Mouse (Mus musculus) hindbrain, postnatal 0 days (tissue): ENCODE results near the gene Maml3. TPM values are rescaled to one million over a fixed set of nuclear protein-coding genes. Genes with fewer than 3 reads are reported as not detected.

Source experiments
- ATAC-seq: fragments of 200-750 bp; cut with Nextera tagmentation; 2 replicates; pipeline ENCODE4 v1.8.0; 2017; ENCODE audit warnings: mild to moderate bottlenecking, moderate TSS enrichment, moderate library complexity
- DNase-seq: peaks from one replicate; pipeline ENCODE4 v3.0.0-alpha.2; 2015; ENCODE audit warnings: low spot score
- H3K27ac ChIP-seq: fragments of 300-500 bp; sonication (generic); 2 replicates; pipeline ENCODE4 v1.5.1; 2014; ENCODE audit warnings: mild to moderate bottlenecking
- H3K27me3 ChIP-seq: fragments of 300-500 bp; sonication (generic); 2 replicates; pipeline ENCODE4 v1.6.1; 2014; ENCODE audit warnings: low read length, mixed read lengths; ENCODE audit not compliant: insufficient read depth
- H3K36me3 ChIP-seq: fragments of 300-500 bp; sonication (generic); 2 replicates; pipeline ENCODE4 v1.6.1; 2014; ENCODE audit warnings: low read length, mixed read lengths; ENCODE audit not compliant: insufficient read depth
- H3K4me1 ChIP-seq: fragments of 300-500 bp; sonication (generic); 2 replicates; pipeline ENCODE4 v1.6.1; 2014; ENCODE audit warnings: antibody characterized with exemption, low read length, mixed read lengths; ENCODE audit not compliant: insufficient read depth
- H3K4me2 ChIP-seq: fragments of 300-500 bp; sonication (generic); 2 replicates; pipeline ENCODE4 v1.6.1; 2014; ENCODE audit warnings: low read depth, mild to moderate bottlenecking, low read length, moderate library complexity, mixed read lengths
- H3K4me3 ChIP-seq: fragments of 300-500 bp; sonication (generic); 2 replicates; pipeline ENCODE4 v1.5.1; 2014; ENCODE audit warnings: low read length
- H3K9ac ChIP-seq: fragments of 300-500 bp; sonication (generic); replicated peaks from 2 replicates; pipeline ENCODE4 v1.6.1; 2014; ENCODE audit warnings: mild to moderate bottlenecking, low read length, moderate library complexity, mixed read lengths
- H3K9me3 ChIP-seq: fragments of 300-500 bp; sonication (generic); 2 replicates; pipeline ENCODE4 v1.6.1; 2016; ENCODE audit warnings: low read length, mixed read lengths
- CTCF ChIP-seq: IDR thresholded peaks from 2 replicates; pipeline ENCODE4 v1.5.1; 2016; ENCODE audit warnings: antibody characterized with exemption, control low read depth, low read depth
- WGBS: fragments of 180-500 bp; shearing (Covaris S2); extraction: QIAGEN DNeasy Blood & Tissue Kit; methylation state at CpG from one replicate; pipeline ENCODE4 v1.1.7; 2014; 5-methylcytosine and 5-hydroxymethylcytosine counted together
- polyA plus RNA-seq: library from polyadenylated mRNA; unstranded; fragments of >200 nt; fragmentation: Nextera tagmentation; extraction: Ambion mirVana; gene quantifications from 2 replicates; pipeline ENCODE4 v1.2.1, GENCODE M21; 2015
- total RNA-seq: library from RNA; depleted of rRNA; stranded (reverse); fragments of >200 nt; gene quantifications from 2 replicates; pipeline ENCODE4 v1.2.3, GENCODE M21; 2014

The Maml3 gene
- total and polyA plus RNA-seq, 2 experiments from 2014 or later = 4.8 to 18.8 TPM

GRCm38 (mm10) chr3:51697931-51698330 lies 406.9 kb downstream of the Maml3 start:
- no peak overlapping the region for H3K27ac ChIP-seq
- no peak overlapping the region for H3K9ac ChIP-seq
- TF ChIP-seq CTCF = no peak
- H3K27me3 ChIP-seq = no peaks in the 10 kb centered on the region
- no peaks in the 10 kb centered on the region for H3K9me3 ChIP-seq
- DNase-seq = no peak
- no peak overlapping the region for H3K4me2 ChIP-seq
- no peaks in the 10 kb centered on the region for H3K36me3 ChIP-seq
- 95% methylated on average over 3 of the region's 3 CpGs for WGBS
- H3K4me3 ChIP-seq = no peak overlapping the region
- H3K4me1 ChIP-seq = peaks cover 18% of the 10 kb centered on the region
- ATAC-seq = no peak

GRCm38 (mm10) chr3:51695713-51696112 lies 409.2 kb downstream of the Maml3 start:
- Histone ChIP-seq H3K4me2 (no peak overlapping the region), H3K27ac (no peak overlapping the region), H3K4me3 (no peak overlapping the region), H3K4me1 (peaks cover 7% of the 10 kb centered on the region), H3K27me3 (no peaks in the 10 kb centered on the region), H3K9ac (no peak overlapping the region), H3K9me3 (no peaks in the 10 kb centered on the region), H3K36me3 (no peaks in the 10 kb centered on the region; the same call in 1 of the 2 replicates)
- DNase-seq = no peak
- TF ChIP-seq CTCF = no peak
- no peak for ATAC-seq
- 81% methylated on average over 3 of the region's 3 CpGs for WGBS

- Histone ChIP-seq H3K9me3 (no peaks in the 10 kb centered on the region), H3K4me3 (no peak overlapping the region), H3K9ac (no peak overlapping the region), H3K36me3 (peaks cover 9% of the 10 kb centered on the region), H3K4me2 (no peak overlapping the region), H3K27me3 (no peaks in the 10 kb centered on the region), H3K27ac (no peak overlapping the region), H3K4me1 (no peaks in the 10 kb centered on the region)
- ATAC-seq = no peak
- no peak for TF ChIP-seq CTCF
- WGBS = 90% methylated on average over 14 of the region's 14 CpGs
- DNase-seq = no peak
Observed at GRCm38 (mm10) chr3:51694576-51694975, 410.3 kb downstream of the Maml3 start.

GRCm38 (mm10) chr3:51693196-51693595 lies 411.7 kb downstream of the Maml3 start:
- DNase-seq (no peak), ATAC-seq (no peak)
- Histone ChIP-seq H3K9ac (no peak overlapping the region), H3K4me3 (no peak overlapping the region), H3K27me3 (no peaks in the 10 kb centered on the region), H3K27ac (no peak overlapping the region), H3K9me3 (no peaks in the 10 kb centered on the region), H3K36me3 (peaks cover 16% of the 10 kb centered on the region), H3K4me1 (no peaks in the 10 kb centered on the region), H3K4me2 (no peak overlapping the region)
- TF ChIP-seq CTCF = no peak
- 85% methylated on average over 10 of the region's 10 CpGs for WGBS

GRCm38 (mm10) chr3:51688725-51689124 lies 416.2 kb downstream of the Maml3 start:
- no peak overlapping the region for H3K4me2 ChIP-seq
- H3K36me3 ChIP-seq = peaks cover 16% of the 10 kb centered on the region
- no peak for TF ChIP-seq CTCF
- H3K27ac ChIP-seq = no peak overlapping the region
- H3K4me3 ChIP-seq = no peak overlapping the region
- no peak for DNase-seq
- H3K9me3 ChIP-seq = no peaks in the 10 kb centered on the region
- H3K4me1 ChIP-seq = no peaks in the 10 kb centered on the region
- WGBS = 91% methylated on average over 8 of the region's 8 CpGs
- no peak overlapping the region for H3K9ac ChIP-seq
- no peak for ATAC-seq
- no peaks in the 10 kb centered on the region for H3K27me3 ChIP-seq

- no peak overlapping the region for H3K4me2 ChIP-seq
- TF ChIP-seq CTCF = no peak
- no peaks in the 10 kb centered on the region for H3K4me1 ChIP-seq
- no peak for ATAC-seq
- no peak for DNase-seq
- no peak overlapping the region for H3K9ac ChIP-seq
- no peak overlapping the region for H3K27ac ChIP-seq
- H3K27me3 ChIP-seq = no peaks in the 10 kb centered on the region
- H3K36me3 ChIP-seq = peaks cover 16% of the 10 kb centered on the region
- no peaks in the 10 kb centered on the region for H3K9me3 ChIP-seq
- H3K4me3 ChIP-seq = no peak overlapping the region
- 69% methylated on average over 6 of the region's 6 CpGs for WGBS
Observed at GRCm38 (mm10) chr3:51686791-51687190, 418.1 kb downstream of the Maml3 start.

- H3K27me3 ChIP-seq = no peaks in the 10 kb centered on the region
Observed at GRCm38 (mm10) chr3:51686316-51686715, 418.6 kb downstream of the Maml3 start.

More at GRCm38 (mm10) chr3:51686316-51686715, 418.6 kb downstream of the Maml3 start:
- DNase-seq = no peak
- Histone ChIP-seq H3K4me3 (no peak overlapping the region), H3K27ac (no peak overlapping the region), H3K9ac (no peak overlapping the region), H3K36me3 (peaks cover 16% of the 10 kb centered on the region), H3K9me3 (no peaks in the 10 kb centered on the region), H3K4me2 (no peak overlapping the region), H3K4me1 (no peaks in the 10 kb centered on the region)
- ATAC-seq = no peak
- TF ChIP-seq CTCF = no peak
- WGBS = 82% methylated on average over 6 of the region's 6 CpGs
